Mouse (Mus musculus) ES-Bruce4 (cell line): Measurements from ENCODE around the gene Spsb2. TPM values are rescaled to one million over a fixed set of nuclear protein-coding genes. Genes with fewer than 3 reads are reported as not detected.

Experiments
- H3K27ac ChIP-seq: 2 replicates; pipeline ENCODE4 v1.5.1; 2012; ENCODE audit warnings: low read length, inconsistent platforms; ENCODE audit not compliant: insufficient read depth
- H3K27me3 ChIP-seq: 2 replicates; pipeline ENCODE4 v1.6.1; 2012; ENCODE audit warnings: mild to moderate bottlenecking, low read length, inconsistent platforms; ENCODE audit not compliant: control insufficient read depth, poor library complexity, insufficient read depth, severe bottlenecking
- H3K36me3 ChIP-seq: 2 replicates; pipeline ENCODE4 v1.6.1; 2012; ENCODE audit warnings: inconsistent platforms, mild to moderate bottlenecking, low read length, moderate library complexity; ENCODE audit not compliant: control insufficient read depth, poor library complexity, insufficient read depth, severe bottlenecking
- H3K4me1 ChIP-seq: one replicate; pipeline ENCODE4 v1.8.1; 2011; ENCODE audit warnings: low read length; ENCODE audit not compliant: control insufficient read depth, insufficient read depth
- H3K4me3 ChIP-seq: 2 replicates; pipeline ENCODE4 v1.5.1; 2011; ENCODE audit warnings: low read depth, mild to moderate bottlenecking, low read length
- H3K9ac ChIP-seq: 2 replicates; pipeline ENCODE4 v1.6.1; 2012; ENCODE audit warnings: low read depth, mild to moderate bottlenecking, inconsistent platforms; ENCODE audit not compliant: poor library complexity, severe bottlenecking
- H3K9me3 ChIP-seq: replicated peaks from 2 replicates; pipeline ENCODE4 v1.6.1; 2012; ENCODE audit warnings: mild to moderate bottlenecking, low read length, inconsistent platforms; ENCODE audit not compliant: control insufficient read depth, poor library complexity, insufficient read depth, severe bottlenecking
- CTCF ChIP-seq: IDR thresholded peaks from one replicate; pipeline ENCODE4 v1.8.1; 2011; ENCODE audit warnings: low read depth, low read length
- EP300 ChIP-seq: IDR thresholded peaks from 2 replicates; pipeline ENCODE4 v1.6.1; 2011; ENCODE audit warnings: low read depth, low read length; ENCODE audit not compliant: insufficient read depth
- POLR2A ChIP-seq: IDR thresholded peaks from one replicate; pipeline ENCODE4 v1.8.1; 2011; ENCODE audit warnings: low read length; ENCODE audit not compliant: insufficient read depth
- polyA plus RNA-seq: library from polyadenylated mRNA; stranded (reverse); fragments of >200 nt; gene quantifications from 2 replicates; pipeline ENCODE4 v1.2.4, GENCODE M21; 2011; ENCODE audit warnings: low read depth; ENCODE audit not compliant: missing spikeins, insufficient read depth, insufficient read length

Spsb2 gene
- polyA plus RNA-seq, 1 experiment = 4.6 TPM

DNA sequence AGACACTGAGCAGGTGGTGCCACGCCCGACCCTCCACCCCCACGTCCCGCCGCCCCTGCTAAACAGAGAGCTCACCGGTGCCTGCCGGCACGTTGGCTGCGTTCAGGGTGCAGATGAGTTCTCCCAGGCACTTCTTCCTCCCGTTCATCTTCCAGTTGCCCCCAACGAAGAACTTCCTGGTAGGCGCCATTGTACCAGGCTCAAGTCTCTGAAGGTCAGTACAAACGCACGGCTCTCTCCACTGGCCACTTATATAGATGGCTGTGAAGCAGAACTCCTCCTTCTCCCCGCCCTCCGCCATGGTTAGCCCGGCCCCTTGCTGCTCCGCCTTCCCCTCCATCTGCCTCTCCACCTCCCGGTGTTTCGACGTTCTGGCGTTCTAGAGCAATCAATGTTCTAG is 5.5 kb downstream of the Spsb2 start, which contains the start of gene Tpi1:
Gene Tpi1 (minus strand): TSS at position 364 of the 400 bp plus-strand sequence.
- Histone ChIP-seq H3K27ac (no peak within 1 kb of the TSS), H3K9ac (peak within 1 kb of the TSS; percentile 77), H3K9me3 (no peaks in the 10 kb centered on the region), H3K27me3 (no peaks in the 10 kb centered on the region), H3K36me3 (peaks cover 11% of the 10 kb centered on the region), H3K4me3 (peak within 1 kb of the TSS; percentile 90), H3K4me1 (no peaks in the 10 kb centered on the region)
- TF ChIP-seq EP300 = no peak
- peak; percentile 99 for TF ChIP-seq POLR2A
- no peak for TF ChIP-seq CTCF

DNA sequence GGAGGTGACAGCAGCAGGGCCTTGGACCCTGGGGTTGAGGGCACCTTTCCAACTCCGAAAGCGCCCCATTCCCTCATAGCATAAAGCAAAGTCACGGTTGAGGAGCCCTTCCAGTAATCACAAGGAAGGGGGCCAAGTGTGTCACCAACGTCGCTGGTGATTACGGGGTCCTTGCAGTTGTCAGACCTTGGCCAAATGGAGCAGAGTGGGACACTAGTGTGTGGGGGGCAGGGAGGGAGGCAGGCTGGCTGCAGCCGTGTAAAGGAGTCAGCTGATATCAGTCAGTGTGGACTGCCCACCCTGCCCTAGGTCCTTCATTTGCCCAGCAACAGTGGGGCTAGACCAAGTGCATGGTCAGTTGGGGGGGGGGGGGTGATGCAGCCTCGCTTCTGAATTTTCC is 6.0 kb downstream of the Spsb2 start:
- TF ChIP-seq CTCF = no peak
- TF ChIP-seq EP300 = no peak
- TF ChIP-seq POLR2A = no peak
- Histone ChIP-seq H3K27ac (no peak overlapping the region), H3K9me3 (no peaks in the 10 kb centered on the region), H3K9ac (no peak overlapping the region), H3K4me3 (peak overlapping the region; percentile 23; the same call in 1 of the 2 replicates), H3K4me1 (no peaks in the 10 kb centered on the region), H3K36me3 (peaks cover 13% of the 10 kb centered on the region), H3K27me3 (no peaks in the 10 kb centered on the region)

DNA sequence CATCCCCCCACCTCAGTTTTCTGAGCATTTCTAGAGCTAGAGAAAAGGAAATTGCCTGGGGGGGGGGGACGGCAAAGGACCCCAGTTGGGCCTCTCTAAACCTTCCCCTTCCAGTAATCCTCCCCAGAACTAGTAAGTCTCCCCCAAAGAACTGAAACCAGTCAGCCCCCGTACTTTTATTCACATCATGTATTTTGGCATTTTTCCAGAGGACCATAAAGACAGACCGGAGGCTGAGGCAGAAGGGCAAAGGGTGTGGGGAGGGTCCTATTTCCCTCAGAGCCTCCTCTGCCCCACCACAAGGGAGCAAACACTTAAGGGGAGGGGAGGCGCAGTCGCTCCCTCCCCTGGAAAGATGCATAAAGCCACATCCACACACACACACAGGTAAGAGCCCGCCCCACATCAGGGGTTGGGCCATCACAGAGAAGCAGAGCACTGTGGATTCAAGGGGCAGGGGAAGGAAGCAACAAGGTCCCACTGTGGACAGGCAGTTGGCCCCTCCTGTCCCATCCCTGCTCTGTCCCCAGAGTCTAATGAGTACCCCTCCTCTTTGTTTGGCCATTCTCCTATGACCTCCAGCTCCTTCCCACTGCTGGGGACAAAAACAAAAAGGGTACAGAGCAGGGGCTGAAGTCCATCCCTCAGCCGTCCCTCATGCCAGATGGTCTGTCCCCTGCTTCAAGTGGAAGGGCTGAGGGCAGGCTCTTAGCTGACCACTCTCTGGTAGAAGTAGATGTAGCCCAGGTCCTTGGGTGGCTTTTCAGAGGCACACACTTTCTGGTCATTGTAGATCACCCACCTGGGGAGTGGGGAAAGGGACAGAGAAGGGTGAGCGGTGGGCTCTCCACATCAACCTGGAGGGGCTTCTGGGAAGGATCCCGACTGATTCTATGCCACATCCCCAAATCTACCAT is 6.7 kb downstream of the Spsb2 start:
- no peaks in the 10 kb centered on the region for H3K4me1 ChIP-seq
- H3K9me3 ChIP-seq = no peaks in the 10 kb centered on the region
- no peaks in the 10 kb centered on the region for H3K27me3 ChIP-seq
- H3K27ac ChIP-seq = no peak overlapping the region
- no peak overlapping the region for H3K4me3 ChIP-seq
- TF ChIP-seq POLR2A = no peak
- TF ChIP-seq CTCF = no peak
- no peak for TF ChIP-seq EP300
- H3K36me3 ChIP-seq = peaks cover 20% of the 10 kb centered on the region
- no peak overlapping the region for H3K9ac ChIP-seq

DNA sequence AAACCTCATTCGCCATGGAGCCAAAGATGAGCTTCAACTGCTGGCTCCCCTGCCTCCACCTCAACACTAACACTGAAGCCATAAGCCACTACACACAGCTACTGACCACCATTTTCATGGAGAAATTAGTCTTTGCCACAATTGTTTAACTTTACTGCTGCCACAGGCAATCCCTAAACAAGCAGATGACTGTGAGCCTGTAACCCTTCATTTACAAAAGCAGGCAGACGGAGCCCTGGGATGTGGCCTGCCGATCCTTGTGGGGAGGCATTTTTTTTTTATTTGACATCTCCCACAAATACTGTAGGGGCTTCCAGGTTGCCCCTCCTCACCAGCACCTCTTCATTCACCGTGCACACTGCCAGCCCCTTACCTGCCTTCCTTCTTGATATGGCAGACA is 8.2 kb downstream of the Spsb2 start:
- H3K27me3 ChIP-seq = no peaks in the 10 kb centered on the region
- H3K4me3 ChIP-seq = no peak overlapping the region
- TF ChIP-seq EP300 (no peak), CTCF (no peak), POLR2A (no peak)
- no peak overlapping the region for H3K9ac ChIP-seq
- no peaks in the 10 kb centered on the region for H3K4me1 ChIP-seq
- no peaks in the 10 kb centered on the region for H3K9me3 ChIP-seq
- H3K27ac ChIP-seq = no peak overlapping the region
- H3K36me3 ChIP-seq = peaks cover 30% of the 10 kb centered on the region

DNA sequence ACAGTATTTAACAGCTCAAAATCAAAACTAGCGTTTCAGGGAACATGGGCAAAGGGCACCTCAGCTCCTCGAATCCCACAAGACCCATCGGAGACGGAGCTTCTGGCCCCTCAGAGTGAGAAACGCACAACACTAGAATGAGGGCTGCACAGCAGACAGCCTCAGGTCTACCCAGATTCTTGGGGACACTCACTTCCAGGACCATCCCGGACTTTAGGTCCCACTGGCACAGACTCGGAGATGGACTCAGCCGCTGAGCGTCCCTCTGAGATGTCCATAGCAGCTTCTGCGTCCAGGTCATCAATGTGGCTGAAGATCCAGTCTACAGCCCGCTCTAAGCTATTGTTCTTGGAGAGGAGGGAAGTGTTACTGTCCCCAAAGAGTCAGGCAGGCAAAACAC is 8.7 kb downstream of the Spsb2 start:
- no peak for TF ChIP-seq CTCF
- Histone ChIP-seq H3K4me3 (no peak overlapping the region), H3K27me3 (no peaks in the 10 kb centered on the region), H3K36me3 (peaks cover 31% of the 10 kb centered on the region), H3K4me1 (no peaks in the 10 kb centered on the region), H3K9ac (no peak overlapping the region), H3K27ac (no peak overlapping the region), H3K9me3 (no peaks in the 10 kb centered on the region)

DNA sequence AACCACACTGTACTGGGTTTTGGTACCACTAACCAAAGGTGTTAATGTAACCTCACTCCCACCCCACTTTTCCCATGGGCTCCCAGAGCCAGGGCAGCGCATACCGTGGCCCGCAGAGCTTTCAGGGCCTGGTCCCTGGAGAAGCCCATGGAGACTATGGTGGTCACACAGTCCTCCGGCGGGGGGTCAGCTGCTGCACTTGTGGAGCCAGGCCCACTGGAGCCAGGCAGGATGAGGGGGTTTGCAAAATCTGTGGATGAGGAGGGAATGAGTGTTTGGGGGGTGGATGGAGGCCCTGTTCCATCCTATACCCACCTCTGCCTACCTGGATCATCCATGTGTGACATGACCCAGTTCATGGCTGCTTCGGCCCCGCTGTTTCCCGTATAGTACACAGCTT is 9.1 kb downstream of the Spsb2 start:
- no peaks in the 10 kb centered on the region for H3K4me1 ChIP-seq
- TF ChIP-seq EP300 = no peak
- no peak for TF ChIP-seq CTCF
- no peak for TF ChIP-seq POLR2A
- H3K9me3 ChIP-seq = no peaks in the 10 kb centered on the region
- H3K27me3 ChIP-seq = no peaks in the 10 kb centered on the region
- H3K27ac ChIP-seq = no peak overlapping the region
- no peak overlapping the region for H3K9ac ChIP-seq
- peaks cover 34% of the 10 kb centered on the region for H3K36me3 ChIP-seq
- H3K4me3 ChIP-seq = no peak overlapping the region
